Mouse (Mus musculus) heart, postnatal 0 days (tissue): ENCODE measurements around the gene Klk1.

Experiments
- CTCF ChIP-seq: IDR thresholded peaks from 2 replicates; pipeline ENCODE4 v1.5.1; 2016; ENCODE audit warnings: antibody characterized with exemption, control low read depth, low read depth
- EP300 ChIP-seq: IDR thresholded peaks from 2 replicates; pipeline ENCODE4 v1.6.1; 2016; ENCODE audit warnings: antibody characterized with exemption, low read depth

- TF ChIP-seq CTCF (no peak), EP300 (no peak)
These were observed 22.8 kb downstream of the Klk1 start for GRCm38 (mm10) chr7:44247971-44248370.
